Mouse (Mus musculus) heart, postnatal 0 days (tissue): ENCODE data around the gene Ift43.

Source experiments
- CTCF ChIP-seq: IDR thresholded peaks from 2 replicates; pipeline ENCODE4 v1.5.1; 2016; ENCODE audit warnings: antibody characterized with exemption, control low read depth, low read depth
- EP300 ChIP-seq: IDR thresholded peaks from 2 replicates; pipeline ENCODE4 v1.6.1; 2016; ENCODE audit warnings: antibody characterized with exemption, low read depth

DNA sequence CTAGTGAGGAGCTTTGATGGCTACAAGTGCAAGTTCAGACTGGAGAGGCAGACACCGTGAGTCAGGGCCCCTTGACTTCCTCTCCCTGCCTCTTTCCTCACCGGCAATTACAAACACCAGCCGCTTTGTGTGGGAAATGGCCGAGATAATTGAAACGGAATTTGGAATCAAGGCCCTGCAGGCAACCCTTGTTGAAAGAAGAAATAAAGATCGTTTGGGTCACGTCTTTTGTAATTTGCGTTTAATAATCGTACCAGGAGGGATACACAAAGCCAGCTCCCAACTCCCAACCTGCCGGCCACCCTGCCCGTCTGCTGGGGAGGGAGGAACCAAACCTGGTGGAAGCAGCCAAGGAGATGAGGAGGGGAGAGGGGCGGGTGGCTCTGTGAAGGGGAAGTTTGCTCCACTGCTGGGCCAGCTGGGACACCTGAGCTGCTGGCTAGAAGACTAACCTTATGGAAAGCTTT lies 93.2 kb downstream of the Ift43 start:
- TF ChIP-seq CTCF (no peak), EP300 (no peak)
